Mouse (Mus musculus) 3T3-L1 (cell line): Measurements from ENCODE around the gene Lnx2.

Experiments used
- DNase-seq: peaks from one replicate; pipeline ENCODE4 v3.0.0-alpha.2; 2015; ENCODE audit warnings: low read depth, low spot score

The Lnx2 gene

GRCm38 (mm10) chr5:147076026-147076798, at the start of gene Lnx2:
Gene Lnx2, minus strand, starts transcription at chr5:147076586.
- peak; percentile 99 for DNase-seq

GRCm38 (mm10) chr5:147125542-147126185, 49.3 kb upstream of the Lnx2 start:
- DNase-seq: no peak

- DNase-seq: no peak
Measured at GRCm38 (mm10) chr5:147124794-147125193, 48.4 kb upstream of the Lnx2 start.

- DNase-seq: peak; percentile 32
Measured at GRCm38 (mm10) chr5:147121146-147121545, 44.8 kb upstream of the Lnx2 start.

GRCm38 (mm10) chr5:147117027-147117426, 40.6 kb upstream of the Lnx2 start:
- DNase-seq: peak; percentile 70

- DNase-seq: no peak
Measured at GRCm38 (mm10) chr5:147115631-147116030, 39.2 kb upstream of the Lnx2 start.

GRCm38 (mm10) chr5:147114738-147115137, 38.4 kb upstream of the Lnx2 start:
- no peak for DNase-seq

- DNase-seq: no peak
Measured at GRCm38 (mm10) chr5:147108861-147109591, 32.6 kb upstream of the Lnx2 start.

GRCm38 (mm10) chr5:147107276-147107675, 30.9 kb upstream of the Lnx2 start:
- no peak for DNase-seq

GRCm38 (mm10) chr5:147102295-147102694, 25.9 kb upstream of the Lnx2 start:
- no peak for DNase-seq

GRCm38 (mm10) chr5:147100180-147100579, 23.8 kb upstream of the Lnx2 start:
- DNase-seq: no peak

GRCm38 (mm10) chr5:147098667-147099066, 22.3 kb upstream of the Lnx2 start:
- no peak for DNase-seq

- DNase-seq: no peak
Measured at GRCm38 (mm10) chr5:147096586-147096985, 20.2 kb upstream of the Lnx2 start.

- peak; percentile 26 for DNase-seq
Measured at GRCm38 (mm10) chr5:147094296-147094695, 17.9 kb upstream of the Lnx2 start.

GRCm38 (mm10) chr5:147092448-147092847, 16.1 kb upstream of the Lnx2 start:
- DNase-seq: no peak

GRCm38 (mm10) chr5:147090256-147090963, 14.0 kb upstream of the Lnx2 start:
- no peak for DNase-seq

- no peak for DNase-seq
Measured at GRCm38 (mm10) chr5:147089836-147090235, 13.4 kb upstream of the Lnx2 start.

- no peak for DNase-seq
Measured at GRCm38 (mm10) chr5:147086816-147087215, 10.4 kb upstream of the Lnx2 start.

- no peak for DNase-seq
Measured at GRCm38 (mm10) chr5:147085201-147085894, 9.0 kb upstream of the Lnx2 start.

- no peak for DNase-seq
Measured at GRCm38 (mm10) chr5:147078110-147078900, 1.9 kb upstream of the Lnx2 start.
